Mouse (Mus musculus) spleen, adult 2 months (tissue): ENCODE data around the gene Dhcr24. TPM values are rescaled to one million over a fixed set of nuclear protein-coding genes. Genes with fewer than 3 reads are reported as not detected.

Experiments
- DNase-seq, 2 experiments: peaks; one replicate each; pipeline versions ENCODE4 v3.0.0 to v3.0.0-alpha.2; 2012 to 2021; ENCODE audit warnings: low spot score in 2 of 2, low read depth in 1 of 2
- H3K27ac ChIP-seq: fragments of 200-500 bp; 2 replicates; pipeline ENCODE4 v1.5.1; 2012; ENCODE audit warnings: low read length, inconsistent platforms; ENCODE audit not compliant: insufficient read depth
- H3K27me3 ChIP-seq: fragments of 200-500 bp; 2 replicates; pipeline ENCODE4 v1.6.1; 2012; ENCODE audit warnings: mild to moderate bottlenecking, moderate library complexity, low read length, inconsistent platforms; ENCODE audit not compliant: control insufficient read depth, insufficient read depth
- H3K36me3 ChIP-seq: fragments of 200-500 bp; 2 replicates; pipeline ENCODE4 v1.6.1; 2012; ENCODE audit warnings: mild to moderate bottlenecking, low read length, inconsistent platforms; ENCODE audit not compliant: control insufficient read depth, insufficient read depth
- H3K4me1 ChIP-seq: fragments of 200-500 bp; 2 replicates; pipeline ENCODE4 v1.6.1; 2011; ENCODE audit warnings: inconsistent platforms; ENCODE audit not compliant: control insufficient read depth, insufficient read depth, insufficient read length
- H3K4me3 ChIP-seq: fragments of 200-500 bp; 2 replicates; pipeline ENCODE4 v1.5.1; 2011; ENCODE audit warnings: mild to moderate bottlenecking, inconsistent platforms; ENCODE audit not compliant: insufficient read depth, insufficient read length; ENCODE audit errors: extremely low read depth
- CTCF ChIP-seq: fragments of 200-500 bp; IDR thresholded peaks from 2 replicates; pipeline ENCODE4 v1.5.1; 2011; ENCODE audit warnings: mild to moderate bottlenecking, inconsistent platforms; ENCODE audit not compliant: insufficient read depth, insufficient read length, insufficient replicate concordance; ENCODE audit errors: extremely low read depth
- POLR2A ChIP-seq: fragments of 200-500 bp; IDR thresholded peaks from 2 replicates; pipeline ENCODE4 v1.6.1; 2011; ENCODE audit warnings: low read depth, low read length, inconsistent platforms
- WGBS: fragments of 180-500 bp; shearing (Covaris S2); methylation state at CpG from one replicate; pipeline ENCODE4 v1.1.7; 2018; 5-methylcytosine and 5-hydroxymethylcytosine counted together
- polyA plus RNA-seq: library from polyadenylated mRNA; depleted of rRNA; stranded (reverse); fragments of >200 nt; gene quantifications from 2 replicates; pipeline ENCODE4 v1.2.3, GENCODE M21; 2012

Dhcr24 gene
- polyA plus RNA-seq, 1 experiment: 22.7 TPM

DNA sequence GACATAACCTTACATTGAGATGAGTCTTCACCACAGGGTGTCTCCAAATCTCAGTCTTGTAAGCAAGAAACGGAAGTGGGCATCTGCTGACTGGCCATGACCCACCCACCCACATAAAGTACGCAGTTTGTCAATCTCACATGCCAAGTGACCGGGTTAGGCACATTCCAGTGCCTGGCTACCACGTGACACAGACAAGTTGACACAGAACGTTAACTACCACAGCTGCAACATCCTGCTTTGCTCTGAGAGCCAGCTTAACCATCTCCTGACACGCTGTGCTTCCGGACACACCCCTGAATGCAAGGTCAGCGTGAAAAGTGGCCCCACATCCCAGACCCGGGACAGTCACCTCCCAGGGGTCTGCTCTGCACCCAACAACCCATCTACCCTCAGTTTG lies 29.3 kb downstream of the Dhcr24 start:
- Histone ChIP-seq H3K4me3 (no peak overlapping the region; the same call in 1 of the 2 replicates), H3K36me3 (0 out of 2 replicates have a peak, but pooled peaks cover 4% of the 10 kb centered on the region), H3K4me1 (no peaks in the 10 kb centered on the region; the same call in 1 of the 2 replicates), H3K27ac (peak overlapping the region; percentile 76), H3K27me3 (no peaks in the 10 kb centered on the region)
- 69% methylated on average over 9 of the region's 9 CpGs for WGBS
- TF ChIP-seq POLR2A: no peak
- no peak for TF ChIP-seq CTCF
- DNase-seq: no peak

GRCm38 (mm10) chr4:106590871-106591270 lies 30.0 kb downstream of the Dhcr24 start:
- no peaks in the 10 kb centered on the region; the same call in 1 of the 2 replicates for H3K4me1 ChIP-seq
- no peak for DNase-seq
- H3K4me3 ChIP-seq: no peak overlapping the region
- H3K27ac ChIP-seq: peak overlapping the region; percentile 76; the same call in 1 of the 2 replicates
- no peaks in the 10 kb centered on the region for H3K27me3 ChIP-seq
- TF ChIP-seq POLR2A (no peak), CTCF (no peak)
- 0 out of 2 replicates have a peak, but pooled peaks cover 4% of the 10 kb centered on the region for H3K36me3 ChIP-seq
- 72% methylated on average over 9 of the region's 9 CpGs for WGBS

GRCm38 (mm10) chr4:106593636-106594035 lies 32.8 kb downstream of the Dhcr24 start:
- H3K4me3 ChIP-seq: no peak overlapping the region
- H3K36me3 ChIP-seq: no peaks in the 10 kb centered on the region
- DNase-seq: no peak
- 65% methylated on average over 7 of the region's 7 CpGs for WGBS
- H3K4me1 ChIP-seq: no peaks in the 10 kb centered on the region; the same call in 1 of the 2 replicates
- H3K27ac ChIP-seq: no peak overlapping the region
- no peaks in the 10 kb centered on the region for H3K27me3 ChIP-seq
- TF ChIP-seq CTCF (no peak), POLR2A (no peak)

DNA sequence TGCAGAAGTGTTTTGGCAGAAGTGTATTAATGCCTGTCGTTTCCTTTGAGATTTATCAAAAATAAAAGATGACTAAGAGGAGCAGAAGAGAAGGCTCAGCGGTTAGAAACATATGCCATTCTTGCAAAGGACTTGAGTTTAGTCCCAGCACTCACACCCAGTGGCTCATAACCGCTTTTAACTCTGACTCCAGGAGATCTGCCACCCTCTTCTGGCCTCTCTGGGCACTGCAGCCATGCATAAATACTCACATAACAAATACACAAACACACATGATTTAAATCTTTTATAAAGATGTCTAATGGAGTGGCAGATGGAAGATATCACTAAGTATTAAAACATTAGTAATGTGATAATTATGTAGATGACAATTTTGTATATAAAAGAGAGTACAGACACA lies 35.4 kb downstream of the Dhcr24 start:
- Histone ChIP-seq H3K27me3 (no peaks in the 10 kb centered on the region), H3K27ac (no peak overlapping the region), H3K4me1 (no peaks in the 10 kb centered on the region), H3K4me3 (no peak overlapping the region), H3K36me3 (no peaks in the 10 kb centered on the region)
- 83% methylated on average over 3 of the region's 3 CpGs for WGBS
- TF ChIP-seq CTCF: no peak
- no peak for TF ChIP-seq POLR2A
- DNase-seq: no peak

DNA sequence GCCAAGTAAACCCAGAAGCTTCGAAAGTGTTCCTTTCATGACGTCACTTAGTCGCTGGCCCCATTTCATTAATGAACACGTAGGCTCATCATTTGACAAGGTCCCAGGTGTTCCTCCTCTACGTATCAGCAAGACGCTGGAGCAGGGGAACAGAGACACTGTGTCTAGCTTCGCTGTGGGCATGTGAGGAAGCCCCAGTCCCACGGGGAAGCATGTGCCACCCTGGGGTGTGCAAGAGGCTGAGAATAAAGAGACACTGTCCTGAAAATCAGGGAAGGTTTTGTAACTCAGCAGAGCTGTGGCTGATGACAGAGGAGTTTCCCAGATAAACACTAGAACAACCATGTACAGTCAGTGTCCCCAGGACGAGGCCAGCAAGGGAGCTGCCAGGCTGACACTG lies 36.2 kb downstream of the Dhcr24 start:
- Histone ChIP-seq H3K4me3 (no peak overlapping the region), H3K4me1 (no peaks in the 10 kb centered on the region), H3K27ac (no peak overlapping the region), H3K27me3 (no peaks in the 10 kb centered on the region), H3K36me3 (no peaks in the 10 kb centered on the region)
- TF ChIP-seq POLR2A (no peak), CTCF (no peak)
- WGBS: 82% methylated on average over 9 of the region's 9 CpGs
- DNase-seq: no peak

DNA sequence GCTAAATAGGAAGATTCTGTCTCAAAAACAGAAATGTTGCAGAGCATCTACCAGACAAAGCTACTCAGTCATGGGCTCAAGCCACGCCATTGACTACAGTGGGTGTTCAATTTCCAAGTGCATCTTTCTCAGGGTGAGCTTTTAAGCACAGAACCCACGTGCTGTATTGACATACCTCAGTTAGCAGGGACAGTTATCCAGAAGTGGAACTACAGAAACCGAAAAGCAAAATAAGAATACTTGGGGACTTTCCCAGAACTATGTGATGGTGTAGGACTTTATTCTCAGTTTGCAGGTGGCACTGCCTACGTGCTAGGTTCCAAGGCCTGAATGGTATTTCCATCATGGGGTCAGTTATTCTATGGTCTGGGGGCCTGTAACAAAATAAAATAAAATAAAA lies 36.9 kb downstream of the Dhcr24 start:
- TF ChIP-seq CTCF (no peak), POLR2A (no peak)
- DNase-seq: no peak
- H3K4me3 ChIP-seq: no peak overlapping the region

DNA sequence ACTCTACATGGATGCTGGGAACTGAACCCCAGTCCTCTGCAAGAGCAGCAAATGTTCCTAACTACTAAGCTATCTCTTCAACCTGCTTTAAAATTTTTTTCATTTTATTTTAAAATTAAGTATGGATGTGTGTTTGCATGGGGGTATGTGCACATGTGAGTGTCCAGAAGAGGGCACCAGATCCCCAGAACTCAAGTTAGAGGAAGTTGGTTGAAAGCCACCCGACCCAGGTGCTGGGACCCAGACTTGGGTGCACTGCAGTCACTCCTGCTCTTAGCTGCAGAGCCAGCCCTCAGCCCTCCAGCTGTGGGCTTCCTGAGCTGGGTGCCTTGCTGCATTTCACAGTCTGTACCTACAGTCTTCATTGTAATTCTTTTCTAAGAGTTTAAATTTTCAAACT lies 38.6 kb downstream of the Dhcr24 start:
- Histone ChIP-seq H3K4me3 (no peak overlapping the region), H3K27me3 (no peaks in the 10 kb centered on the region), H3K36me3 (no peaks in the 10 kb centered on the region), H3K4me1 (no peaks in the 10 kb centered on the region), H3K27ac (no peak overlapping the region)
- WGBS: 29% methylated on average over 1 of the region's 1 CpGs
- TF ChIP-seq CTCF (no peak), POLR2A (no peak)
- no peak for DNase-seq

More for the DNA sequence above, 36.9 kb downstream of the Dhcr24 start:
- Histone ChIP-seq H3K4me1 (no peaks in the 10 kb centered on the region), H3K36me3 (no peaks in the 10 kb centered on the region), H3K27me3 (no peaks in the 10 kb centered on the region), H3K27ac (no peak overlapping the region)
- 75% methylated on average over 4 of the region's 4 CpGs for WGBS
